Comparison of ENCODE assay signal across 8 mouse cellular contexts in the genomic region with DNA sequence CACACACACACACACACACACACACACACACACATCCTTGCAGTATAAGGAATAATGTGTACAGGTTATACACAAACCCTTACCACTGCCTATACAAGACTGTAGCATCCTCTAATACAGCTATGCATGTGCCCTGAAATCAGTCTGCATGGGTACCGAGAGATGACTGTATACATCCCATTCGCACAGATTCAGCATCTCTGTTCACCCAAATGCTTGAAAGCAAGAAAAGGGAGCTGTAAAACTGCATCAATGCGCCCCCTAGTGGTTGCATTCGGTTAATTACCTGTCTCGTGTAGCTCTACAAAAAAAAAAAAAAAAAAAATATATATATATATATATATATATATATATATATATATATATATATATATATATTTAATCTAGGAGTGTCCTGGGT.
DNase-seq lines count a peak whose midpoint lies in the region; ATAC-seq and TF ChIP-seq lines count a peak whose summit lies in the region.

No protein-coding gene starts in this region.

- no peaks in the 10 kb centered on the region for H3K36me3 ChIP-seq in intestine, postnatal 0 days (ENCODE audit: control insufficient read depth, insufficient read depth)
- no peaks in the 10 kb centered on the region for H3K36me3 ChIP-seq in intestine, embryonic 15.5 days
- no peaks in the 10 kb centered on the region for H3K36me3 ChIP-seq in forebrain, embryonic 10.5 days (replicated peaks)
- H3K36me3 ChIP-seq in hindbrain, embryonic 15.5 days: no peaks in the 10 kb centered on the region
- H3K36me3 ChIP-seq in neural tube, embryonic 11.5 days (ENCODE audit: control insufficient read depth, insufficient read depth, low read length): no peaks in the 10 kb centered on the region

- intact Hi-C loops in left cerebral cortex, postnatal 25 days (cut with DNase I): loop anchor here (5.0 kb wide), 2 partner anchors 99 to 446 kb away; no protein-coding TSS in a partner anchor

- ATAC-seq in intestine, postnatal 0 days: no peak
- ATAC-seq in intestine, embryonic 15.5 days: no peak
- peak; percentile 34; the same call in 1 of the 2 replicates for ATAC-seq in hindbrain, embryonic 15.5 days (ENCODE audit: low FRiP score, low read depth)
- no peak for ATAC-seq in neural tube, embryonic 11.5 days (ENCODE audit: insufficient read depth, low FRiP score, low TSS enrichment)

- peak; percentile 64 for DNase-seq in adrenal gland, postnatal 25 days
- peak; percentile 53 for DNase-seq in forebrain, embryonic 10.5 days (ENCODE audit: extremely low spot score, low spot score)
- peak; percentile 78 to 86 for DNase-seq in left cerebral cortex, postnatal 25 days (ENCODE audit: low spot score in 2 of 2)
- peak; percentile 40 for DNase-seq in neural tube, embryonic 11.5 days (ENCODE audit: low spot score)
- DNase-seq in thymus, postnatal 10 days (ENCODE audit: low spot score in 2 of 2): peak; percentile 5 to 57

- 17% methylated on average over 5 of the region's 5 CpGs for WGBS in intestine, postnatal 0 days
- WGBS in intestine, embryonic 15.5 days: 22% methylated on average over 5 of the region's 5 CpGs
- 25% methylated on average over 5 of the region's 5 CpGs for WGBS in forebrain, embryonic 10.5 days
- 13% methylated on average over 5 of the region's 5 CpGs for WGBS in hindbrain, embryonic 15.5 days
- 35% methylated on average over 5 of the region's 5 CpGs for WGBS in neural tube, embryonic 11.5 days

- no peaks in the 10 kb centered on the region for H3K9me3 ChIP-seq in intestine, postnatal 0 days (ENCODE audit: control insufficient read depth)
- no peaks in the 10 kb centered on the region for H3K9me3 ChIP-seq in intestine, embryonic 15.5 days
- no peaks in the 10 kb centered on the region for H3K9me3 ChIP-seq in forebrain, embryonic 10.5 days
- no peaks in the 10 kb centered on the region for H3K9me3 ChIP-seq in hindbrain, embryonic 15.5 days
- H3K9me3 ChIP-seq in neural tube, embryonic 11.5 days (ENCODE audit: control insufficient read depth, low read length): no peaks in the 10 kb centered on the region

- H3K4me2 ChIP-seq in intestine, postnatal 0 days (replicated peaks; ENCODE audit: low read depth): no peak overlapping the region
- H3K4me2 ChIP-seq in intestine, embryonic 15.5 days (replicated peaks): no peak overlapping the region
- H3K4me2 ChIP-seq in hindbrain, embryonic 15.5 days: no peak overlapping the region
- H3K4me2 ChIP-seq in neural tube, embryonic 11.5 days (ENCODE audit: low read depth): no peak overlapping the region

- H3K27ac ChIP-seq in intestine, postnatal 0 days (ENCODE audit: low read depth, low read length): no peak overlapping the region
- no peak overlapping the region for H3K27ac ChIP-seq in intestine, embryonic 15.5 days
- H3K27ac ChIP-seq in forebrain, embryonic 10.5 days: no peak overlapping the region
- H3K27ac ChIP-seq in hindbrain, embryonic 15.5 days (replicated peaks): no peak overlapping the region
- H3K27ac ChIP-seq in neural tube, embryonic 11.5 days (ENCODE audit: low read depth, low read length): no peak overlapping the region

- H3K27me3 ChIP-seq in intestine, postnatal 0 days (replicated peaks; ENCODE audit: control insufficient read depth, insufficient read depth, low read length): no peaks in the 10 kb centered on the region
- H3K27me3 ChIP-seq in intestine, embryonic 15.5 days (replicated peaks): no peaks in the 10 kb centered on the region
- no peaks in the 10 kb centered on the region for H3K27me3 ChIP-seq in forebrain, embryonic 10.5 days (ENCODE audit: poor library complexity, severe bottlenecking)
- H3K27me3 ChIP-seq in hindbrain, embryonic 15.5 days: no peaks in the 10 kb centered on the region
- no peaks in the 10 kb centered on the region for H3K27me3 ChIP-seq in neural tube, embryonic 11.5 days (ENCODE audit: control insufficient read depth, insufficient read depth, low read length)

- H3K4me1 ChIP-seq in intestine, postnatal 0 days (replicated peaks; ENCODE audit: control insufficient read depth, insufficient read depth, low read length): no peaks in the 10 kb centered on the region
- no peaks in the 10 kb centered on the region for H3K4me1 ChIP-seq in intestine, embryonic 15.5 days (replicated peaks)
- H3K4me1 ChIP-seq in forebrain, embryonic 10.5 days: peaks cover 6% of the 10 kb centered on the region; the same call in 1 of the 2 replicates
- peaks cover 8% of the 10 kb centered on the region; the same call in 1 of the 2 replicates for H3K4me1 ChIP-seq in hindbrain, embryonic 15.5 days (replicated peaks)
- no peaks in the 10 kb centered on the region for H3K4me1 ChIP-seq in neural tube, embryonic 11.5 days (ENCODE audit: control insufficient read depth, insufficient read depth, low read length)

- no peak overlapping the region for H3K9ac ChIP-seq in intestine, postnatal 0 days (ENCODE audit: low read depth, low read length)
- H3K9ac ChIP-seq in intestine, embryonic 15.5 days: no peak overlapping the region
- no peak overlapping the region for H3K9ac ChIP-seq in hindbrain, embryonic 15.5 days
- no peak overlapping the region for H3K9ac ChIP-seq in neural tube, embryonic 11.5 days (ENCODE audit: low read length)

- H3K4me3 ChIP-seq in intestine, postnatal 0 days (ENCODE audit: low read depth, low read length): no peak overlapping the region
- H3K4me3 ChIP-seq in intestine, embryonic 15.5 days (replicated peaks): no peak overlapping the region
- no peak overlapping the region for H3K4me3 ChIP-seq in forebrain, embryonic 10.5 days
- H3K4me3 ChIP-seq in hindbrain, embryonic 15.5 days: no peak overlapping the region
- no peak overlapping the region for H3K4me3 ChIP-seq in neural tube, embryonic 11.5 days (ENCODE audit: low read depth, low read length)

- peak; percentile 67 for TF ChIP-seq CTCF in intestine, postnatal 0 days (IDR thresholded peaks at IDR 0.05; ENCODE audit: low read depth)

Comparison
In these comparisons a context has a peak if more than half of its experiments do, and no peak if none do; other contexts are left out.
1. DNase-seq: peak in every context shown above with its lines; median percentile 82 in left cerebral cortex, postnatal 25 days; 64 in adrenal gland, postnatal 25 days; 53 in forebrain, embryonic 10.5 days; 40 in neural tube, embryonic 11.5 days; 31 in thymus, postnatal 10 days.